Mouse (Mus musculus) lung, embryonic 15.5 days (tissue): ENCODE data around the gene Plin4. TPM values are rescaled to one million over a fixed set of nuclear protein-coding genes. Genes with fewer than 3 reads are reported as not detected.
"Not testable (repeated sequence)": the region's sequence is repeated elsewhere in the genome, so short reads cannot be mapped to it uniquely, and the experiment has no call there.

Source experiments
- ATAC-seq: fragments of 200-750 bp; cut with Nextera tagmentation; 2 replicates; pipeline ENCODE4 v1.8.0; 2017; ENCODE audit warnings: moderate number of reproducible peaks, borderline replicate concordance; ENCODE audit not compliant: low FRiP score, low TSS enrichment; ENCODE audit errors: extremely low read depth
- H3K27ac ChIP-seq: fragments of 300-500 bp; sonication (generic); 2 replicates; pipeline ENCODE4 v1.5.1; 2015; ENCODE audit warnings: moderate library complexity, mild to moderate bottlenecking, inconsistent platforms
- H3K27me3 ChIP-seq: fragments of 300-500 bp; sonication (generic); 2 replicates; pipeline ENCODE4 v1.6.1; 2015; ENCODE audit warnings: inconsistent platforms
- H3K36me3 ChIP-seq: fragments of 300-500 bp; sonication (generic); 2 replicates; pipeline ENCODE4 v1.6.1; 2015; ENCODE audit warnings: inconsistent platforms
- H3K4me1 ChIP-seq: fragments of 300-500 bp; sonication (generic); 2 replicates; pipeline ENCODE4 v1.6.1; 2015; ENCODE audit warnings: inconsistent platforms
- H3K4me2 ChIP-seq: fragments of 300-500 bp; sonication (generic); 2 replicates; pipeline ENCODE4 v1.6.1; 2015; ENCODE audit warnings: inconsistent platforms, mild to moderate bottlenecking, moderate library complexity
- H3K4me3 ChIP-seq: fragments of 300-500 bp; sonication (generic); 2 replicates; pipeline ENCODE4 v1.5.1; 2015; ENCODE audit warnings: mild to moderate bottlenecking, inconsistent platforms
- H3K9ac ChIP-seq: fragments of 300-500 bp; sonication (generic); 2 replicates; pipeline ENCODE4 v1.6.1; 2015; ENCODE audit warnings: inconsistent platforms
- H3K9me3 ChIP-seq: fragments of 300-500 bp; sonication (generic); 2 replicates; pipeline ENCODE4 v1.6.1; 2016; ENCODE audit warnings: inconsistent platforms
- WGBS: fragments of 180-500 bp; shearing (Covaris S2); methylation state at CpG from one replicate; pipeline ENCODE4 v1.1.7; 2015; 5-methylcytosine and 5-hydroxymethylcytosine counted together
- polyA plus RNA-seq: library from polyadenylated mRNA; unstranded; fragments of >200 nt; fragmentation: Nextera tagmentation; extraction: Ambion mirVana; gene quantifications from 2 replicates; pipeline ENCODE4 v1.2.1, GENCODE M21; 2015

Plin4 gene
- polyA plus RNA-seq, 1 experiment from 2014 or later, result 0.19 TPM

DNA sequence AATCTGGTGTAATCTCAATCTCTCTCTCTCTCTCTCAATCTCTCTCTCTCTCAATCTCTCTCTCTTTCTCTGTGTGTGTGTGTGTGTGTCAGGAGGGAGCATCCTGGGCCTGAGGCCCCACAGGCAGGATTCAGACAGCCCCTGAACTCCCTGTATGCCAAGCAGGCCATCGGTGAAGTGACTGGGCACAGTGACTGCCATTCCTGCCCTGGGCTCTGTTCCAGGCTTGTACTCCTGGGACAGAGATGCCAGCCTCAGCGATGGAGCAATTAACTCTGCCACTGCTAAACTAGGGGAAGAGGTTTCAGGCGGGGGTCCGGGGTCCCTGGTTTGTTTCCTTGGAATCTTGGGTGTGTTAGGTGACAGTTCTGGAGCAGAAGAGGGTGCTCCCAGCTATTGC, 968 bp upstream of the Plin4 start:
- Histone ChIP-seq H3K27ac (no peak overlapping the region), H3K4me2 (no peak overlapping the region), H3K27me3 (0 out of 2 replicates have a peak, but pooled peaks cover 4% of the 10 kb centered on the region), H3K9ac (no peak overlapping the region), H3K9me3 (no peaks in the 10 kb centered on the region), H3K4me1 (no peaks in the 10 kb centered on the region), H3K4me3 (no peak overlapping the region), H3K36me3 (no peaks in the 10 kb centered on the region)
- no peak for ATAC-seq
- WGBS, result 75% methylated on average over 4 of the region's 4 CpGs

DNA sequence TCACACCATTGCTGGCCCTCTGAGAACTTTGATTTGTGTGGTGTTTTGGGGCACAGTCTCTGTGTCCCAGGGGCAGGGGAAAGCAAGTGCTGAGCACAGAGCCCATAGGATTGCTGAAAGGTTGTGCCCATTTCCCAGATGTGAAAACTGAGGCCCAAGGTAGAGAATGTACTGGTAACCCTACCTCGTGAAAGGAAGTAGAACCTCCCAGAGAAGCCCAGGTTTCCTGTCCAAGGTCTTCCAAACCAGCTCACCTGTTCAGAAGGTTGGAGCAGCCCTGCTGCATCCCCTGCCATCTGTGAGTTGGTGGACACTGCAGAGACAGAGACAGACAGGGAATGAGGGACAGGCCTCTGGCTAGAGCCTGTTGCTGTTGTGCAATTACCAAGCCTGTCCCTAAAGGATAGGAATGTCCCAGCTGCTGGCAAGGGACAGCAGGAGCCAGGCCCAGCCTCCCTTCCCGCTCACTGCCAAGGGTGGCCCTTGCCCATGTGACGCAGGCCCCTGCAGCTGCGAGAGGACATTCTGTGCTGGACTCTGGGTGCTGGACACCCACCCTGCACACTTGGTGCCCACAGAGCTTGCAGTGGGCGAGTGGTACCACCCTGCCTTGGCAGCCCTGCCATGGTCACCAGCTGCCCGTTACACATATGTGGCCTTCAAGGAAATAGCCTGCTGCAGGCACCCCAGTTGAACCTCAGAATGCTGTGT, 1.1 kb downstream of the Plin4 start:
- Histone ChIP-seq H3K9me3 (no peaks in the 10 kb centered on the region), H3K27me3 (no peaks in the 10 kb centered on the region), H3K4me1 (no peaks in the 10 kb centered on the region), H3K4me2 (no peak overlapping the region), H3K4me3 (no peak overlapping the region), H3K36me3 (peaks cover 6% of the 10 kb centered on the region; the same call in 1 of the 2 replicates), H3K27ac (no peak overlapping the region), H3K9ac (no peak overlapping the region)
- 68% methylated on average over 6 of the region's 6 CpGs for WGBS
- ATAC-seq, result peak; percentile 40; the same call in 1 of the 2 replicates

DNA sequence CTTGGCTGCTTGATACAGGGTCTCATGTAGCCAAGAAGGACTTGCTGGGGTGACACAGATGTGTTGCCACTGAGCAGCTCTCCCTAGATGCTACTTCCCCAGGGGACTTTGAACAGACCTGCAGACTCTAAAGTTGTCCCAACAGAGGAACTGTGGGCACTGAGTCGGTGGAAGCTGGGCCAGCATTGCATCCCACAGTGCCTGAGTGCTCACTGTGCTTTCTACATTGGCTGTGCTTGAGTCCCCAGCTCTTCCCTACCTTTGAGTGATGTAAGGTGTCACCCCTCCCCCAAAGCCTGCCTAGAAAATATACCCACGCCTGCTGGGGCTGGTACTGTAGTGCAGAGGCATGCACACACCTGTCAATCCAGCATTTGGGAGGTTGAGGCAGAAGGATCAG, 1.9 kb downstream of the Plin4 start:
- Histone ChIP-seq H3K9me3 (no peaks in the 10 kb centered on the region), H3K36me3 (peaks cover 8% of the 10 kb centered on the region), H3K4me2 (no peak overlapping the region), H3K4me3 (no peak overlapping the region), H3K4me1 (no peaks in the 10 kb centered on the region), H3K27me3 (no peaks in the 10 kb centered on the region), H3K9ac (no peak overlapping the region), H3K27ac (no peak overlapping the region)
- WGBS, result 68% methylated on average over 2 of the region's 2 CpGs
- ATAC-seq, result no peak

DNA sequence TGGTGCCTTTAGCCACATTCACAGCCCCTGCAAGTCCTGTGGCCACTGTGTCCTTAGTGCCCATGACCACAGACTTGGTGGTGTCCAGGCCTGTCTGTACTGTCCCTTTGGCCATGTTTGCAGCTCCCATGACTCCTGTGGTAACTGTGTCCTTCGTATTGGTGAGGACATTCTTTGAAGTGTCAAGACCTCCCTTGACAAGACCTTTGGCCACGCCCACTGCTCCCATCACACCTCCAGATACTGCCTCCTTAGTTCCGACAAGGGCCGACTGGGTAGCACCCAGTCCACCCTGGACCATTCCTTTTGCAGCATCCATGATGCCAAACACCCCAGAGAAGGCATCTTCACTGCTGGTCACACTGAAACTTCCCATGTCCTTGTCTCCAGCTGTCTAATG, 2.6 kb downstream of the Plin4 start:
- H3K4me2 ChIP-seq, result no peak overlapping the region
- no peaks in the 10 kb centered on the region for H3K27me3 ChIP-seq
- no peak overlapping the region for H3K9ac ChIP-seq
- ATAC-seq, result no peak
- no peaks in the 10 kb centered on the region for H3K9me3 ChIP-seq
- WGBS, result 64% methylated on average over 4 of the region's 4 CpGs
- H3K4me1 ChIP-seq, result no peaks in the 10 kb centered on the region
- peaks cover 16% of the 10 kb centered on the region for H3K36me3 ChIP-seq
- H3K27ac ChIP-seq, result no peak overlapping the region
- no peak overlapping the region for H3K4me3 ChIP-seq

DNA sequence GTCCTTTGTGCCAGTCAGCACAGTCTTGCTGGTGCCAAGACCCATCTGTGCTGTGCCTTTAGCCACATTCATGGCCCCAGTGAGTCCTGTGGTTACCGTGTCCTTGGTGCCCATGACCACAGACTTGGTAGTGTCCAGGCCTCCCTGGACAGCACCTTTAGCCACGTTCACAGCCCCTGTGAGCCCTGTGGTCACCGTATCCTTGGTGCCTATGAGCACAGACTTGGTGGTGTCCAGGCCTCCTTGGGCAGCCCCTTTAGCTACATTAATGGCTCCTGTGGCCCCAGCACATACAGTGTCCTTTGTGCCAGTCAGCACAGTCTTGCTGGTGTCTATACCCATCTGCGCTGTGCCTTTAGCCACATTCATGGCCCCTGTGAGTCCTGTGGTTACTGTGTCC, 3.2 kb downstream of the Plin4 start:
- H3K36me3 ChIP-seq, result peaks cover 19% of the 10 kb centered on the region
- H3K4me2 ChIP-seq, H3K9me3 ChIP-seq, H3K27me3 ChIP-seq, H3K9ac ChIP-seq, H3K4me3 ChIP-seq, ATAC-seq, H3K4me1 ChIP-seq, H3K27ac ChIP-seq: not testable (repeated sequence)
- 93% methylated on average over 4 of the region's 4 CpGs for WGBS

DNA sequence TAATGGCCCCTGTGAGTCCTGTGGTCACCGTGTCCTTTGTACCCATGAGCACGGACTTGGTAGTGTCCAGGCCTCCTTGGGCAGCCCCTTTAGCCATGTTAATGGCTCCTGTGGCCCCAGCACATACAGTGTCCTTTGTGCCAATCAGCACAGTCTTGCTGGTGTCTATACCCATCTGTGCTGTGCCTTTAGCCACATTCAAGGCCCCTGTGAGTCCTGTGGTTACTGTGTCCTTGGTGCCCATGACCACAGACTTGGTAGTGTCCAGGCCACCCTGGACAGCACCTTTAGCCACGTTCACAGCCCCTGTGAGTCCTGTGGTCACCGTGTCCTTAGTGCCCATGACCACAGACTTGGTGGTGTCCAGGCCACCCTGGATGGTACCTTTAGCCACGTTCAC, 4.8 kb downstream of the Plin4 start:
- not testable (repeated sequence) for H3K4me2 ChIP-seq, ATAC-seq, H3K4me1 ChIP-seq, H3K9me3 ChIP-seq, H3K27ac ChIP-seq, H3K9ac ChIP-seq, H3K27me3 ChIP-seq, H3K4me3 ChIP-seq
- WGBS, result 85% methylated on average over 3 of the region's 5 CpGs
- peaks cover 33% of the 10 kb centered on the region for H3K36me3 ChIP-seq

DNA sequence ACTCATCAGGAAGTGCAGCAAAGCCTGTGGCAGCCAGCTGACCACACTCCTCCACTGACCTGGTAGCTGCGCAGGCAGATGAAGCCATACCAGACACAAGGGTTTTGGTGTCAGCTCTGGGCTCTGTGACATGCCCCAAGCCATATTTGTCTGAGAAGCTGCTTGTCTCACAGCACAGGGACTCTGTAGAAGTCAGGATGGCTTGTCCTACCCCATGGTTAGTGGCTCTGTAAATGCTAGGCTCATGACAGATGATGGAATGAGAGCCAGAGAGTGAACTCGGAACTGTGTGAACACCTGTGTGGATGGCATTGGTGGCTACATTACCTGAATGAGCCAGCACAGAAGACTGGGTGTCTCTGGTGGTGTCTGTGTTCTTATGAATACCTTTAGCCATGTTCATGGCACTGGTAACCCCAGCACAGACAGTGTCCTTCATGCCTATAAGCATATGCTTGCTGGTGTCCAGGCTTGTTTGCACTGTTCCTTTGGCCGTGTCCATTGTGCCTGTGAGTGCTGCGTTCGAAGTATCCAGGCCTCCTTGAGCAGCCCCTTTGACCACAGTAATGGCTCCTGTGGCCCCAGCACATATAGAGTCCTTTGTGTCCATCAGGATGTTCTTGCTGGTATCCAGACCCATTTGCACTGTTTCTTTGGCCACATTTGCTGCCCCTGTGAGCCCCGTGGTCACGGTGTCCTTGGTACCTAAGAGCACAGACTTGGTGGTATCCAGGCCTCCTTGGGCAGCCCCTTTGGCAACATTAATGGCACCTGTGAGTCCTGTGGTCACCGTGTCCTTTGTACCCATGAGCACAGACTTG, 5.9 kb downstream of the Plin4 start:
- no peak overlapping the region for H3K4me2 ChIP-seq
- 94% methylated on average over 8 of the region's 8 CpGs for WGBS
- no peaks in the 10 kb centered on the region for H3K9me3 ChIP-seq
- H3K36me3 ChIP-seq, result peaks cover 42% of the 10 kb centered on the region
- no peak overlapping the region for H3K9ac ChIP-seq
- ATAC-seq, result no peak
- H3K4me1 ChIP-seq, result no peaks in the 10 kb centered on the region
- no peak overlapping the region for H3K27ac ChIP-seq
- no peaks in the 10 kb centered on the region for H3K27me3 ChIP-seq
- no peak overlapping the region for H3K4me3 ChIP-seq

DNA sequence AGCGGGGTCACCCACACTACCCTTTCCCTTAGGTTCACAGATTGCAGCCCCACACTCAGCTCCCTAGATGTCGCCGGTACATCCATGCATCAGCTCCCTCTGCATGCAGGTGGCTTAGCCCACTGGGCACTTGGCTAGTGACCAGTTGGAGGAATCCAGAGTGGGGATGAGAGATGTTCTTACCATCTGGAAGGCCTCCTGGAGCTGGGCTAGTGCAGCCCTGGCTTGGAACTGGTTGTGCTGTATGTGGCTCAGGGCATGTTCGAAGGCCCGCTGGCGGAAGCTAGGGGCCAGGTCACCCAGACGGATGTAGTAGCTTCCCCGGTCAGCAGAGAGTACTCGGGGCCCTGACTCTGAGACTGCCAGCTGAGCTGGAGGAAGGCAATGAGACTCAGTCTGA, 6.7 kb downstream of the Plin4 start:
- 0 out of 2 replicates have a peak, but pooled peaks have one; percentile 20 for ATAC-seq
- no peaks in the 10 kb centered on the region for H3K27me3 ChIP-seq
- H3K4me3 ChIP-seq, result no peak overlapping the region
- WGBS, result 94% methylated on average over 9 of the region's 9 CpGs
- H3K9me3 ChIP-seq, result no peaks in the 10 kb centered on the region
- H3K4me1 ChIP-seq, result no peaks in the 10 kb centered on the region
- H3K27ac ChIP-seq, result no peak overlapping the region
- no peak overlapping the region for H3K4me2 ChIP-seq
- no peak overlapping the region for H3K9ac ChIP-seq
- peaks cover 49% of the 10 kb centered on the region for H3K36me3 ChIP-seq

DNA sequence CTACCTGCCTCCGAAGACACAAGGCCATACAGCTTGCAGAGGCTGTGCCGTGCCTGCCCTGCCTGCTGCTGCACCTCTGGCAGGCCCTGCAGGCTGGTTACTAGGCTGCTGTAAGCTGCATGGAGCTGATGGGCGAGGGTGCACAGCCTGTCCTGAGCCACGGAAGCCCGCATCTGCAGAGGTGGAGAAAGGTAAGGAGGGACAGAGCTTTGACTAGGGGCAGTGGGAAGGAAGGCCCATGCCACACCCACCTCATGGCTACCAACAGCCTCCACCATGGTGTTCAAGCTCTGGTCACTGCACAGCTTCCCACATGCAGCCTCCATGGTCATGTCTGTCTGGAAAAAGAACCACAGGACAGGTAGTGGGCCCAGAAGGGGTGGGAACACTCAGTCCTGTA, 7.4 kb downstream of the Plin4 start:
- no peak for ATAC-seq
- no peaks in the 10 kb centered on the region for H3K27me3 ChIP-seq
- H3K4me3 ChIP-seq, result no peak overlapping the region
- no peak overlapping the region for H3K9ac ChIP-seq
- H3K4me2 ChIP-seq, result no peak overlapping the region
- H3K9me3 ChIP-seq, result no peaks in the 10 kb centered on the region
- no peak overlapping the region for H3K27ac ChIP-seq
- no peaks in the 10 kb centered on the region for H3K4me1 ChIP-seq
- WGBS, result 85% methylated on average over 5 of the region's 5 CpGs
- peaks cover 57% of the 10 kb centered on the region for H3K36me3 ChIP-seq

DNA sequence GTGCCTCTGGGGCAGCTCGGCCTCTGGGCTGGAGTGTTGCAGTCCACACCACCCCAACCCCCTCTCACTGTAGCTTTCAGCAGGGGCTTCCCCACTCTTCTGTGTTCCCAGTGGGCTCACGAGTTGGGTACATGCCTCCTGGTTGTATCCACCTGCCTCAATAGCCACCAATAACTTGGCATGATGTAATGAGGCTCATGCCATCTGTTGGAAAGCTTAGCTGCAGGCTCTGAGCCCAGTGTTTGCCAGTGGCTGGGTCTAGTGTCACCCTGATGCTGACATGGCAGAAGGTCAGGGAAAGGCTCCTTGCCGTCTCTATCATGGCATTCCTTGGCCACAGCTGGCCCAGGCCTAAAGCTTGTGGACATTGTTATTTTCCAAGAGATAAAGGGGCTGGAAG, 8.8 kb downstream of the Plin4 start:
- 86% methylated on average over 3 of the region's 3 CpGs for WGBS
- Histone ChIP-seq H3K27me3 (no peaks in the 10 kb centered on the region), H3K9me3 (no peaks in the 10 kb centered on the region), H3K27ac (no peak overlapping the region), H3K9ac (no peak overlapping the region), H3K4me3 (no peak overlapping the region), H3K4me2 (no peak overlapping the region), H3K4me1 (no peaks in the 10 kb centered on the region), H3K36me3 (peaks cover 70% of the 10 kb centered on the region)
- ATAC-seq, result no peak

DNA sequence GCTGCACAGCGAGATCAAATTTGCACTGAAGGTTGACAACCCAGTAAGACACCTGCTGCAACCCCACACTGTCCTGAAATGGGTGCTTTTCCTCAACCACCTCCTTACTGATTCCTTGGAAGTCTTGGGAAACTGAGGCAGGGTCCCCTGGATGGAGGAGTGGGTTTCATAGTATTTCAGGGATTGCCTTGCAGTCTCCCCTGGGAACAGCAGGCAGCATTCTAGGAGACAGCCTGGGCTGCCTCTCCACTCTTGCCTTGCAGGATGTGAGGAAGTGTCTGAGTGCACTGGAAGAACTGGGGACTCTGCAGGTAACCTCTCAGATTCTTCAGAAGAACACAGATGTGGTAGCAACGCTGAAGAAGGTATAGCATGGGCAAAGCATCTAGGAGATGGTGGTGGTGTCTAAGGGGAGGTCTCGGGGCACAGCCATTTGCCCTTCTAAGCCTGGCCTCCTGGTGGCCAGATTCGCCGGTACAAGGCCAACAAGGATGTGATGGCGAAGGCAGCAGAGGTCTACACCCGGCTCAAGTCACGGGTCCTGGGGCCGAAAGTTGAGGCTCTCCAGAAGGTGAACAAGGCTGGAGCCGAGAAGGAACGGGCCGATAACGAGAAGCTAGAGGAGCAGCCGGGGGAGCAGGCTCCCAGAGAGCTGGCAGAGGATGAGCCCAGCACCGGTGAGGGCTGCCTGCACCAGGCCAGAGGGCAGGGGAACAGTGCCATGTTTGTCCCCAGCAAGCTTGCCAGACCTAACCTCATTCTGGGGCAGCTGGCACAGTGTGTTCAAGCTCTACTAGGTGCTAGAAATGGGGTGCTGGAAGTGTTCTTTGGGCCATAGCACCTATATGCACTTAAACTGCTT, 10.7 kb downstream of the Plin4 start:
- H3K27ac ChIP-seq, result no peak overlapping the region
- no peaks in the 10 kb centered on the region for H3K9me3 ChIP-seq
- H3K36me3 ChIP-seq, result peaks cover 80% of the 10 kb centered on the region
- no peaks in the 10 kb centered on the region for H3K27me3 ChIP-seq
- H3K4me2 ChIP-seq, result no peak overlapping the region
- no peak overlapping the region for H3K9ac ChIP-seq
- H3K4me1 ChIP-seq, result no peaks in the 10 kb centered on the region
- 90% methylated on average over 15 of the region's 15 CpGs for WGBS
- H3K4me3 ChIP-seq, result no peak overlapping the region
- no peak for ATAC-seq

DNA sequence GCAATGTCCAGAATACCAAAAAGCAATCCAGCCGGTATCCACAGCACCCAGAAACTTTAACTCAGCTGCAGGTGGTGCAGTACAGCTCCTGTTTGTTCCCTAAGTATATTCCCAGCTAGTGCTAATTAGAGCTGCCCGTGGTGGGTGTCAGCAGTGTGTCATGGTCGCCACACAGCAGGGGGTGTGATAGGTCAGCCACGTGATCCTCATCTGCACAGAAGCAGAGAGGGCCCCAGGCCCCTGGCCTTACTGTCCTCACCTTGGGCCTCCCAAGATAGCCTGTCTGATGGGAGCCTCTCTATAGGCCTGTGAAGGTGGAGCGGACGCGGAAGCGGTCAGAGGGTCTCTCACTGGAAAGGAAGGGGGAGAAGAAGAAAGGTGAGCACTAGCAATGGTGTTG, 11.4 kb downstream of the Plin4 start:
- no peak for ATAC-seq
- no peak overlapping the region for H3K4me2 ChIP-seq
- 92% methylated on average over 8 of the region's 8 CpGs for WGBS
- H3K4me1 ChIP-seq, result no peaks in the 10 kb centered on the region
- H3K9me3 ChIP-seq, result no peaks in the 10 kb centered on the region
- H3K27me3 ChIP-seq, result no peaks in the 10 kb centered on the region
- H3K36me3 ChIP-seq, result peaks cover 81% of the 10 kb centered on the region
- H3K9ac ChIP-seq, result no peak overlapping the region
- H3K27ac ChIP-seq, result no peak overlapping the region
- H3K4me3 ChIP-seq, result no peak overlapping the region
